Comparison of ENCODE assay signal across 9 mouse cellular contexts in genomic region chrX:16817261-16817769, GRCm38 (mm10). TPM values are rescaled to one million over a fixed set of nuclear protein-coding genes. Genes with fewer than 3 reads are reported as not detected.
DNase-seq lines count a peak whose midpoint lies in the region; ATAC-seq and TF ChIP-seq lines count a peak whose summit lies in the region.
"Had no signal": no experiment of that assay in that cellular context is flagged by ENCODE, and none has a peak within 500 bp of the region (broad histone marks: within the 10 kb centered on the region; RNA-seq: fewer than 3 reads in every experiment).

Gene Maob (minus strand): TSS chrX:16817366.

- H3K4me2 ChIP-seq in heart, embryonic 15.5 days, result peak within 1 kb of the TSS; percentile 57

- ATAC-seq in heart, embryonic 15.5 days (replicated peaks; ENCODE audit: insufficient number of reproducible peaks, insufficient read depth, low FRiP score, low read depth), result 0 out of 2 replicates have a peak, but pooled peaks have one; percentile 64

- H3K4me3 ChIP-seq in kidney, adult 2 months (ENCODE audit: insufficient read depth, low read depth, low read length), result peak within 1 kb of the TSS; percentile 30
- H3K4me3 ChIP-seq in embryonic fibroblast, embryonic 13.5 days (ENCODE audit: insufficient read depth, low read length), result peak within 1 kb of the TSS; percentile 26; the same call in 1 of the 2 replicates
- H3K4me3 ChIP-seq in heart, embryonic 15.5 days, result peak within 1 kb of the TSS; percentile 41
- H3K4me3 ChIP-seq in lung, adult 2 months (replicated peaks; ENCODE audit: extremely low read depth, low read depth, low read length), result peak within 1 kb of the TSS; percentile 82

- H3K9me3 ChIP-seq in heart, embryonic 15.5 days (replicated peaks), result no peaks in the 10 kb centered on the region

- no peak for TF ChIP-seq POLR2A in kidney, adult 2 months (IDR thresholded peaks at IDR 0.05; ENCODE audit: low read depth, low read length)
- TF ChIP-seq POLR2A in embryonic fibroblast, embryonic 13.5 days (IDR thresholded peaks at IDR 0.05; ENCODE audit: low read depth, low read length), result peak; percentile 43; the same call in 1 of the 2 replicates
- peak; percentile 77; the same call in 1 of the 2 replicates for TF ChIP-seq POLR2A in lung, adult 2 months (IDR thresholded peaks at IDR 0.05; ENCODE audit: borderline replicate concordance, extremely low read depth, low read depth, low read length)

- H3K27ac ChIP-seq in kidney, adult 2 months (ENCODE audit: insufficient read depth, low read depth, low read length), result no peak within 1 kb of the TSS
- H3K27ac ChIP-seq in embryonic fibroblast, embryonic 13.5 days (ENCODE audit: insufficient read depth, low read length), result no peak within 1 kb of the TSS
- no peak within 1 kb of the TSS for H3K27ac ChIP-seq in heart, embryonic 15.5 days

- no peak for TF ChIP-seq CTCF in kidney, adult 2 months (conservative IDR thresholded peaks at IDR 0.05; ENCODE audit: insufficient read depth, insufficient read length, low read depth, low read length)
- no peak for TF ChIP-seq CTCF in embryonic fibroblast, embryonic 13.5 days (IDR thresholded peaks at IDR 0.05; ENCODE audit: borderline replicate concordance, insufficient read depth, low read length)
- TF ChIP-seq CTCF in lung, adult 2 months (IDR thresholded peaks at IDR 0.05; ENCODE audit: insufficient read depth, low read length), result no peak

- no peaks in the 10 kb centered on the region for H3K4me1 ChIP-seq in kidney, adult 2 months (ENCODE audit: control insufficient read depth, insufficient read depth, low read length)
- no peaks in the 10 kb centered on the region for H3K4me1 ChIP-seq in embryonic fibroblast, embryonic 13.5 days (ENCODE audit: control insufficient read depth, insufficient read depth, low read length)
- no peaks in the 10 kb centered on the region for H3K4me1 ChIP-seq in heart, embryonic 15.5 days (replicated peaks)
- H3K4me1 ChIP-seq in lung, adult 2 months (ENCODE audit: control insufficient read depth, insufficient read depth, low read length), result no peaks in the 10 kb centered on the region

- peak; percentile 4 for DNase-seq in kidney, adult 2 months
- no peak for DNase-seq in kidney, adult 18-20 months
- peak; percentile 16 to 24 for DNase-seq in kidney, postnatal 4 days
- peak; percentile 56 for DNase-seq in lung, adult 2 months
- DNase-seq in retina, embryonic 14.5 days (ENCODE audit: low spot score), result peak; percentile 17
- DNase-seq in spleen, adult 18-20 months, result no peak

- no peaks in the 10 kb centered on the region for H3K27me3 ChIP-seq in kidney, adult 2 months (replicated peaks; ENCODE audit: control insufficient read depth, insufficient read depth, low read length)
- H3K27me3 ChIP-seq in heart, embryonic 15.5 days, result no peaks in the 10 kb centered on the region
- H3K27me3 ChIP-seq: CH12.LX had no signal

- WGBS in kidney, adult 2 months, result 2% methylated on average over 13 of the region's 18 CpGs
- WGBS in heart, embryonic 15.5 days, result 17% methylated on average over 18 of the region's 18 CpGs
- 27% methylated on average over 18 of the region's 18 CpGs for WGBS in lung, adult 2 months

- no peaks in the 10 kb centered on the region for H3K36me3 ChIP-seq in kidney, adult 2 months (ENCODE audit: control insufficient read depth, insufficient read depth, low read length)
- H3K36me3 ChIP-seq in heart, embryonic 15.5 days, result no peaks in the 10 kb centered on the region

- H3K9ac ChIP-seq in heart, embryonic 15.5 days, result no peak within 1 kb of the TSS

RNA-seq across cellular contexts. Expression of gene Maob, which starts in this region (rescaled TPM):
- polyA plus RNA-seq in kidney, adult 2 months (2012; rRNA removed), result 2.1 and 3.2 TPM in 2 replicates
- polyA plus RNA-seq in embryonic fibroblast, embryonic 13.5 days (2011; ENCODE audit: insufficient read length, low read depth, missing spikeins), result 8.3 and 9.2 TPM in 2 replicates
- 11.6 and 12.3 TPM in 2 replicates for polyA plus RNA-seq in heart, embryonic 15.5 days (2015; fragmentation: Nextera tagmentation; extraction: Ambion mirVana)
- polyA plus RNA-seq in lung, adult 2 months (2012; rRNA removed), result 10.8 and 16.4 TPM in 2 replicates

Comparison
In these comparisons a context has a peak if more than half of its experiments do, and no peak if none do; other contexts are left out.
1. DNase-seq: peak in kidney, adult 2 months (single experiment), kidney, postnatal 4 days (2 of 2), lung, adult 2 months (single experiment) and retina, embryonic 14.5 days (single experiment); none in kidney, adult 18-20 months (single experiment) and spleen, adult 18-20 months (0 of 2).
2. H3K4me3 ChIP-seq: peak in every context shown above with its lines; median percentile 82 in lung, adult 2 months; 41 in heart, embryonic 15.5 days; 30 in kidney, adult 2 months; 26 in embryonic fibroblast, embryonic 13.5 days.